Mouse (Mus musculus) C2C12 (cell line): ENCODE results near the gene Acsf3.

Experiments
- CEBPB ChIP-seq: IDR thresholded peaks from one replicate; pipeline ENCODE4 v1.6.1; 2011; ENCODE audit warnings: low read depth, mild to moderate bottlenecking, control low read depth, moderate library complexity
- CTCF ChIP-seq: IDR thresholded peaks from one replicate; pipeline ENCODE4 v1.5.1; 2011; ENCODE audit not compliant: control insufficient read depth, insufficient read depth, insufficient read length
- FOSL1 ChIP-seq: IDR thresholded peaks from one replicate; pipeline ENCODE4 v1.8.0; 2011; ENCODE audit warnings: mild to moderate bottlenecking, low read length; ENCODE audit not compliant: poor library complexity, insufficient read depth, severe bottlenecking
- MYOD1 ChIP-seq: IDR thresholded peaks from one replicate; pipeline ENCODE4 v1.6.1; 2011; ENCODE audit warnings: low read depth; ENCODE audit not compliant: control insufficient read depth, insufficient read length
- MYOG ChIP-seq: IDR thresholded peaks from one replicate; pipeline ENCODE4 v1.6.1; 2011; ENCODE audit not compliant: control insufficient read depth, insufficient read length; ENCODE audit errors: extremely low read depth

DNA sequence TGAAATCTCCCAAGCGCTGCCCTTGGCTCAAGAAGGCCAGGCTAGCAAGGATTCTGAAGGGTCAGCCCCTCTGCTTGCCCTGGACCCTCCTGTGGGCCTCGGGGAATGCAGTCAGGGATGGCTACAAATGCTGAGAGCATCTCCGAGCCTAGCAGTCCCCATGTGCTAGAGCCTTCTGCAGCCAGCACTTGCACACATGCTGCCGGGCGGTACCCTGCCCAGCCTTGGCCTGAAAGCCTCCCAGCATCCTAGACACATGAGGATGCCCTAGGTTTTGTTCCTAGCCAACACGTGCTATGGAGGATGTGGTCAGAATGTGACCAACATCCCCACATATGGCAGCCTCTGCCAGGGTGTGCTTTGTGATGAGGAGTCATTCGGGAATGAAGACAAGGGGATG, 79.1 kb downstream of the Acsf3 start:
- no peak for TF ChIP-seq CTCF
- TF ChIP-seq FOSL1, result no peak
- TF ChIP-seq CEBPB, result no peak
- no peak for TF ChIP-seq MYOD1
- TF ChIP-seq MYOG, result no peak
